Mouse (Mus musculus) heart, postnatal 0 days (tissue): Measurements from ENCODE around the gene Cnp.

ENCODE experiments used
- CTCF ChIP-seq: IDR thresholded peaks from 2 replicates; pipeline ENCODE4 v1.5.1; 2016; ENCODE audit warnings: antibody characterized with exemption, control low read depth, low read depth
- EP300 ChIP-seq: IDR thresholded peaks from 2 replicates; pipeline ENCODE4 v1.6.1; 2016; ENCODE audit warnings: antibody characterized with exemption, low read depth

DNA sequence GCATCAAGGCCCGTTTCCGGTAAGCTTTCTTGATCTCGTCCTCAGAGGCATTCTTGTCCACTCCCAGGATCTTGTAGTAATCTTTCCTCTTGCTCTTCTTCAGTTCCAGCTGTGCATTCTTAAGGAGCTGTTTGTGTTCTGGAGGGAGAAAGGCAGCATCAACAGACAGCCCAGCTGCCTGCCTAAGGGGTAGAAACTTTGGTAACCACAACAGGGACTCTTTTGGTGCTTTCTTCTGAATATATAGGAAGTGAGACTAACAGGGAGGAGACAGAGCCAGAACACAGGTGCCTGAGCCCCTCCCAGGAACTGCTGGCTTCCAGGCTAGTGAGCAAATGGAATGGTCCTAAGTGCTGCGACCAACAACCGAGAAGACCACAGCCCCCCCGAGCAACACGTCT, 9.9 kb downstream of the Cnp start:
- TF ChIP-seq CTCF = no peak
- TF ChIP-seq EP300 = no peak
